Mouse (Mus musculus): Measurements from ENCODE around the gene Insl3.

Gene Insl3

GRCm38 (mm10) chr8:71689028-71689427 lies at the start of gene Insl3:
Gene Insl3 (plus strand): TSS chr8:71689214.
- no peak for DNase-seq (ENCODE audit: low spot score)

DNA sequence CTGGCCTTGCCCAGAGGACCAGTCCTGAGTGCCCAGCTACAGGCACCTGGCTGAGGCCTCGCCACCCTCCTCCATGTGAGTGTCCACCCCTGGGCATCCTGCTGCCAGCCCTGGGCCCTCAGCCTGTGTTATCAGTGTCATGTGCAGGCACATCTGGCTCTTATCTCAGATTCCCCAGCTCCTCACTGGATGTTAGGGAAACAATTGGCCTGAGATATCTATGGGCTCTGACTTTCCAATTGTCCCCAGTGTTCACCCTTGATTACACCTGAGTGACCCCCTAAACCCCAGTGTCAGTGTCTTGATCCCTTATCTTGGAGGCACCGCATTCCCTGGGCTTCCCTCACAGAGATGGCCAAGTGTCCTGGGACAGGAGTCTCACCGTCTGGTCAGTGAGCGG lies 49.7 kb upstream of the Insl3 start:
- no peak for DNase-seq (ENCODE audit: low spot score)

GRCm38 (mm10) chr8:71645510-71645909 lies 43.5 kb upstream of the Insl3 start:
- peak; percentile 23 for DNase-seq (ENCODE audit: low spot score)

DNA sequence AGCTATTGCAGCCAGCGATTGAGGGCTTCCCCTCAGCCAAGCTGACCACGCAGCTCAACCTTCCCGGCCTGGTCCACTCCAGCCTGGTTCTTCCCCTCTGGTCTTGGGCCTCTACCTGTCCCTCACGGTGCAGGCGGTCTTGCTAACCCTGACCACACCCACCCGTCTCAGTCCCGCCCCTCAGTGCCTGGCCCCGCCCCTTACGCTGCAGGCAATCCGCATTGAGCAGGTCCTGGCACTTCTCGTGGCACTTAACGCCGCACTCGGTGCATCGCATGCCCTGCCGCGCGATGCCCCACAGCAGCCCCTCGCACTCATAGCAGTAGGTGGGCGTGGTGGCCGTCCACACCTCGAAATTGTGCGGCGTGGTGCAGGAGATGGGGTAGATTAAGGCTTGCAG lies 34.4 kb upstream of the Insl3 start:
- no peak for DNase-seq (ENCODE audit: low spot score)

DNA sequence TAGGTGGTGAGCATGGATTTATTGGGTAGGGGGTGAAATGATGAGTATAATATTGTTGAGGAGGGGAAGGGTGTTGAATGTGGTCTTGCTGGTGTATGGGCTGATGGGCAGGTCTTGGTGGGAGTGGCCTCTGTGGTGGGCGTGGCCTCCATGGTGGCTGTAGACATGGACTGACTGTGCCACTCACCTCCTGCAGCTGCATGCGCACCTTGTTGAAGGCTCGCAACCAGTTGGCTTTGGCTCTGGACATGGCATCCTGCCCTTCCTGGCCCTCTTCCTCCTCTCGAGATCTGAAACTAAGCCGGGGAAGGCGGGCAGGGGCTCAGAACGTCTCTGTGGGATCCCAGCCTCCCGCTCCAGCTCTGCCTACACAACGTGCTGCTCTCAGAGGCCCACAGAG lies 31.2 kb upstream of the Insl3 start:
- DNase-seq (ENCODE audit: low spot score) = no peak

DNA sequence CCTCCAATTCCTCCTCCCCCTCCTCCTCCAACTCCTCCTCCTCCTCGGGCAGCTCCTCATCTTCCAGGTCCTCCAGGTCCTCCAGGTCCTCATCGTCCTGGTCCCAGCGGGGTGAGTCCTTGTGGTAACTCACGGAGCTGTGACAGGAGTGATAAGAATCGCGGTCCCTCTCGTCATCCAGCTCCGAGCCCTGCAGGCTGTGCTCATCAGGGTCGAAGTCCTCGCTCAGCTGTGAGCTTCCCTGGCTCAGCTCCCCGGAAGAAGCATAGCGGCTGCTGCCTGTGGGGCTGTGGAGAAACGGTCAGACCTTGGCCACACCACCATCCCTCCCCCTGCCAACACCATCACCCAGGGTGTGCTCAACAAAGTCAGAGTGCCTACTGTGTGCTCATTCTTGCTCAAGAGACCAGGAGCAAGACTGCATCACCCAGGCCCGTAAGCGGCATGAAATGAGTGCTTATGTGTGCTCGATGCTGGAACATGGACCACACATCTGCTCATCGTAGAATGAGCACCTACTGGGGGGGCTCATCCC lies 30.4 kb upstream of the Insl3 start:
- DNase-seq (ENCODE audit: low spot score) = no peak

DNA sequence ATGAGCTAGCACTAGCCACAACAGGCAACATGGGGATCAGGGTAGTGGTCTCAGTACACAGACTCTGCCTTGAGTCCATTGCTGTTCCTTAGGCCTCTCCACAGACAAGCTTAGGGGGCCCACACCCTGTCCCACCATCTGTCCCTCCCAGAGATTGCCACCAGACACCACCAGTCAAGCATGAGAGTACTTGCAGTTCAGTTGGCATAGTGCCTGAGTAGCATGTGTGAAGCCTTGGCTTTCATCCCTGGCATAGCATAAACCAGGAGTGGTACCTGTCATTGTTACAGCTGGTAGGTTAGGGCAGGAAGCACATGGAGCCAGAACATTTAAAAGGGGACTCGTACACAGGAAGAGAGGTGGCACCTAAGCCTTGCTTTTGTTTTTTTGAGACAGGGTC lies 29.3 kb upstream of the Insl3 start:
- no peak for DNase-seq (ENCODE audit: low spot score)

DNA sequence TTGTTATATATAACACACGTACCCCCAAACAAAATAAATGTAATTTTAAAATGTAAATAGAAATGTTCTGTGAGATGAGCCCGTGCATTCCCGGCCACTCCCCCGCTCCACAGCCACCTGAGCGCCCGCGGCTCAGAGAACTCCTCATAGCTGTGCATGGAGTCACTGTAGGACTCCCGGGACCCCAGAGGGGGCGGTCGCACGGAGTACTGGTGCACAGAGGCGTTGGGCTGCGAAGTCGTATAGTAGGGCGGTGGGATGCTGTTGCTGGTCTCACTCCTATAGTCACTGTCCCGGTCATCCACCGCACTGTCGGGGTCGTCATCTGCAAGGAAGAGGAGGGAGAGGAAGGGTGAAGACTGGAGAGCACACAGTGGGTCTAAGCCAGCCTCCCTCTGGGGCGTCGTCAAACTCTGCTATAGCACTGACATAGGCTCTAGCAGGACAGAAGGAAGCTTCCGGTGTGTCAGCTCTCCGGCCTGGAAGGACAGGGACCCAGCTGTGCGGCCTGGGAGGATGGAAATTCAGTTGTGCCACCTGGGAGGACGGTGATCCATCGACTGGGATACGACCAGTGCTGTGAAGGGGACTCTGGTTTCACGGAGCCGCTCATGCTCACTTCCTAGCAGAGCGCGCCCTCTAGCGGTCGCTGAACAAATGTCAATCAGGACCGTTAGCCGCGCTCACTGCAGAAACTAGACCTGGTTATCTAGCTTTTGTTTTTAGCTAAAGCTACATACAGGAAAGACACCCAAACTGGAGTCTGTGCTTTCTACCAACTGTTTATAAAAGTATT lies 28.5 kb upstream of the Insl3 start:
- DNase-seq (ENCODE audit: low spot score) = peak; percentile 79

GRCm38 (mm10) chr8:71665331-71666130 lies 23.5 kb upstream of the Insl3 start:
- DNase-seq (ENCODE audit: low spot score) = peak; percentile 49

DNA sequence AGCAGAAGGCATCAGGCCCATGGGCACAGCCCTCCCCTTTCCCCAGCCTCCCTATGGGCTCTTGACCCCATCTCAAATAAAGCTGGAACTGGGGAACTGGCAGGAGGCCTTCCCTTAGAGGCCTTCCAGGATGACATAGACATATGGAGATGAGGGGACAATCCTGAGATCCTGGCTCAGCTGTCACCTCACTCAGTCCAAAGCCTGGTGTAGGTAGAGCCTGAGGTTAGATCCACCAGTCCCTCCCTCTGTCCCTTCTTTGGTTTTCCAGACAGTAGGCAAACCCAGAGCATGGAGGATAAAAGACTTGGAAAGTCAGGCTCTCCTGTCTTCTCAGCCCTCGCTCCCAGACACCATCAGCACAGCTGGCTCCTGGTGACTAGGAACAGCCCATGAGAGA lies 22.2 kb upstream of the Insl3 start:
- DNase-seq (ENCODE audit: low spot score) = no peak

GRCm38 (mm10) chr8:71667256-71667655 lies 21.8 kb upstream of the Insl3 start:
- DNase-seq (ENCODE audit: low spot score) = no peak

DNA sequence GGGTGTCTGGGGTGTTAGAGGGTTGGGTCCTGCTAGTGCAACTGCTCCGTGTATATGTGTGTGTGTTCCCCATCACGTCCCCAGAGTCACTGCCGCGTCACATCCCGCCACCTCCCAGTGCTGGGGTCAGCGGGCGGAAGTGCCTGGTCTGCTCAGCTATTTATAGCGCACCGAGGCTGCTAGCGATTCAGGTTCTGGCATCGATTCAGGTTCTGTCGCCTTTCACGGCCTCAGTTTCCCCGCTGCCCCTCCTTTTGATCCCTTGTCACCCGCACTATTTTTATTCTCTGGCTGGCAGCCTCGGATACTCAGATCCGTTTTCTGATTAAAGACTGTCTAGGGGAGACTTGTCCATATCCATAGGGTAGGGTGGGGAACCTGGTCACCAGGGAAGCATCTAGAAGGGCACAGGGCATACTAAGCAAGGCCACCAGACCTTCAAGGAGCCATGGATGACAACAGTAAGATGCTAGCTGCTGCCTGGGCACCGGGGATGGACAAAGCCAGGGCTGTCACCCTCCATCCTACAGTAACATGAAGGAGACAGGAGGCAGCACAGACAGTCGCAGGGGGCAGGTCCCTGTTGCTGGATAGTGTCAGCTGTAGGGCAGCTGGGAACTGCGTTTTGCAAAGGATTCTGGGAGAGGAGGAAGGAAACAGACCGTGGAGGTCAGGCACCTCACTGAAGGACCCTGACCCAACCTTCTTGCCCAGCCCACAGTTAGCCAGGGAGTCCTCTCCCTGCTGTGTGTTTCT lies 20.6 kb upstream of the Insl3 start:
- no peak for DNase-seq (ENCODE audit: low spot score)

- DNase-seq (ENCODE audit: low spot score) = no peak
Measured at GRCm38 (mm10) chr8:71670198-71670597, 18.8 kb upstream of the Insl3 start.

GRCm38 (mm10) chr8:71670621-71671548 lies 18.1 kb upstream of the Insl3 start:
- no peak for DNase-seq (ENCODE audit: low spot score)

GRCm38 (mm10) chr8:71671549-71671965 lies 17.5 kb upstream of the Insl3 start, which contains the start of gene Unc13a:
Gene Unc13a (minus strand): TSS chr8:71671757.
- peak; percentile 86 for DNase-seq (ENCODE audit: low spot score)

DNA sequence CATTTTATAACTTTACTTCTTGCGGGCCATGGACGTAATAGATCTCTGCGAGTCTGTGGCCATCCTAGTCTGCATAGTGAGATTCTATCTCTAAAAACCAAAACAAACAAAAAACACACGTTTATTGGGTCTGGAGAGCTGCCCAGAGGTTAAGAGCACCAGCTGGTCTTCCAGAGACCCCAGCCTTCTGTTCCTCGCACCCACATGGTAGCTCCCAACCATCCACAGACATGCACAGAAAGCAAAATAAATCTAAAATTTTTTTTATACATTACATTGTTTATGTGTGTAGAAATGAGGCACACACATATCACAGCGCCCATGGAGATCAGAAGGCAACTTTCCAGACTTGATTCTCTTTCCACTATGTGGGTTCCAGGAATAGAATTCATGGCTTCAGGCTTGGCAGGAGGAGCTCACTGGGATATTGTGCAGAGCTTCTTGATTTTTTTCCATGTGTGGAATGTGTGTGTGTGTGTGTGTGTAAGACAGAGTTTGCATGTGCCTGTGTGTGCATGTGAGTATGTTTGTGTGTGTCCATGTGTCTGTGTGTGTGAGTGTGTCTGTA lies 16.8 kb upstream of the Insl3 start:
- no peak for DNase-seq (ENCODE audit: low spot score)

GRCm38 (mm10) chr8:71674071-71674470 lies 14.9 kb upstream of the Insl3 start:
- DNase-seq (ENCODE audit: low spot score) = no peak

- DNase-seq (ENCODE audit: low spot score) = no peak
Measured at GRCm38 (mm10) chr8:71675456-71676019, 13.5 kb upstream of the Insl3 start.

- DNase-seq (ENCODE audit: low spot score) = peak; percentile 51
Measured at GRCm38 (mm10) chr8:71676020-71676741, 12.8 kb upstream of the Insl3 start, which contains the start of gene Jak3. Gene Jak3 (plus strand): TSS chr8:71676296.

- DNase-seq (ENCODE audit: low spot score) = no peak
Measured at GRCm38 (mm10) chr8:71676803-71677202, 12.2 kb upstream of the Insl3 start.
